Mouse (Mus musculus): ENCODE measurements around the gene Ovol1. TPM values are rescaled to one million over a fixed set of nuclear protein-coding genes. Genes with fewer than 3 reads are reported as not detected.

The Ovol1 gene
- polyA plus RNA-seq, 1 experiment from 2014 or later = 0.18 TPM

DNA sequence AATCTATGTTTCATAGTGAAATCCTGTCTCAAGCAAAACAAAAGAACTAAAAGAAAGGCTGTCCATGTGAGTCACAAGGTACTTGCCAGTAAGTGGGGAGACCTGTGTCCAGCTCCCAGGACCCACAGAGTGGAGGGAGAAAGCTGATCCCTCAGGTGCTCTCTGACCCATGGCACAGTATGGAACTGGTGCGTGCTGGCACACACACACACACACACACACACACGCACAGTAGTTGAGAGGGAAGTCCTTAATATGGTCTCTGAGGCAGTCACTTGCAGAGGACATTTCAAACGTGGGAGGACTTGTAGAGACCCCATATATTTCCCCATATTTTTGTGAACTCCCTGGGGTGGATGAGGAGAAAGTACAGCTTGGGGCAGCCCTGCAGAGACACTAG lies 1.4 kb upstream of the Ovol1 start:
- no peaks in the 10 kb centered on the region for H3K36me3 ChIP-seq (ENCODE audit: control insufficient read depth, insufficient read depth, low read length)
- 61% methylated on average over 3 of the region's 3 CpGs for WGBS
- H3K4me1 ChIP-seq (ENCODE audit: control insufficient read depth, insufficient read depth, low read length) = peaks cover 12% of the 10 kb centered on the region
- H3K9me3 ChIP-seq (ENCODE audit: control insufficient read depth, low read length) = no peaks in the 10 kb centered on the region
- H3K4me2 ChIP-seq = no peak overlapping the region
- no peak for ATAC-seq (ENCODE audit: low FRiP score)
- H3K9ac ChIP-seq (ENCODE audit: low read length) = no peak overlapping the region
- no peak overlapping the region for H3K4me3 ChIP-seq (ENCODE audit: low read depth, low read length)
- DNase-seq (ENCODE audit: low spot score, missing footprints) = peak; percentile 82
- H3K27me3 ChIP-seq (ENCODE audit: control insufficient read depth, insufficient read depth, low read length) = peaks cover 65% of the 10 kb centered on the region
- no peak overlapping the region for H3K27ac ChIP-seq (ENCODE audit: low read depth, low read length)

DNA sequence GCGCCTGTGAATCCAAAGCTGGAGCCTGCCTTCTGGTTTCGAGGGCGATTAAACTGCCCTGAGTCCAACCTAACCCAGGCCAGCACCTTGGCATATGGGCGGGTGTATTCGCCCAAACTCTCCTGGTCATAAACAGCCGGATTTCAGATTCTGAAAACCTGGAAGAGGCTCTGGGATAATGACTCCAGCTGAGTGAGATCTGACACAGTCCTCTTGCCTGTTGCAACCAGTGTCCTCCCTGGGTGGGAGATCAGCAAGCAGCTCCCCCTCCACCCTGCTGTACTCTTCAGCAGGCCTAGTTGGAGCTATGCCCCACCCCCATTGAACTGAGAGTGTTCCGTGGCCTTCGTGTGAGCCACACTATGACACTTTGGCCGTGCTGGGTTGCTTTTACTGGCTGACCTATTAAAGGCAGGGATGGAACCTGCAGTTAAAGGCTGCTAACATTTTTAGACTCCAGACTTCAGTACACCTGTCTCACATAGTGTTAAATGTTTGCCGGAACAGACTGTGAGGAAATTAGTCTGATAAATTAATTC lies 875 bp upstream of the Ovol1 start:
- Histone ChIP-seq H3K9ac (ENCODE audit: low read length) (no peak overlapping the region), H3K4me3 (ENCODE audit: low read depth, low read length) (no peak overlapping the region), H3K4me2 (no peak overlapping the region), H3K36me3 (ENCODE audit: control insufficient read depth, insufficient read depth, low read length) (no peaks in the 10 kb centered on the region), H3K9me3 (ENCODE audit: control insufficient read depth, low read length) (no peaks in the 10 kb centered on the region), H3K27ac (ENCODE audit: low read depth, low read length) (no peak overlapping the region), H3K4me1 (ENCODE audit: control insufficient read depth, insufficient read depth, low read length) (peaks cover 11% of the 10 kb centered on the region), H3K27me3 (ENCODE audit: control insufficient read depth, insufficient read depth, low read length) (peaks cover 60% of the 10 kb centered on the region)
- ATAC-seq (ENCODE audit: low FRiP score) (no peak), DNase-seq (ENCODE audit: low spot score, missing footprints) (peak; percentile 83)
- WGBS = 20% methylated on average over 10 of the region's 10 CpGs

- no peak for ATAC-seq (ENCODE audit: low FRiP score)
- H3K9ac ChIP-seq (ENCODE audit: low read length) = peak overlapping the region; percentile 27; the same call in 1 of the 2 replicates
- peaks cover 57% of the 10 kb centered on the region for H3K27me3 ChIP-seq (ENCODE audit: control insufficient read depth, insufficient read depth, low read length)
- peak; percentile 94 for DNase-seq (ENCODE audit: low spot score, missing footprints)
- WGBS = under 1% methylated on average over 69 of the region's 69 CpGs
- H3K27ac ChIP-seq (ENCODE audit: low read depth, low read length) = no peak overlapping the region
- H3K4me3 ChIP-seq (ENCODE audit: low read depth, low read length) = peak overlapping the region; percentile 23
- peaks cover 11% of the 10 kb centered on the region for H3K4me1 ChIP-seq (ENCODE audit: control insufficient read depth, insufficient read depth, low read length)
- peak overlapping the region; percentile 44 for H3K4me2 ChIP-seq
- H3K36me3 ChIP-seq (ENCODE audit: control insufficient read depth, insufficient read depth, low read length) = no peaks in the 10 kb centered on the region
- H3K9me3 ChIP-seq (ENCODE audit: control insufficient read depth, low read length) = no peaks in the 10 kb centered on the region
These were observed 602 bp downstream of the Ovol1 start for GRCm38 (mm10) chr19:5559631-5560456.

GRCm38 (mm10) chr19:5559229-5559628 lies 1.2 kb downstream of the Ovol1 start:
- Histone ChIP-seq H3K36me3 (ENCODE audit: control insufficient read depth, insufficient read depth, low read length) (no peaks in the 10 kb centered on the region), H3K9me3 (ENCODE audit: control insufficient read depth, low read length) (no peaks in the 10 kb centered on the region), H3K27me3 (ENCODE audit: control insufficient read depth, insufficient read depth, low read length) (peaks cover 57% of the 10 kb centered on the region), H3K4me1 (ENCODE audit: control insufficient read depth, insufficient read depth, low read length) (peaks cover 11% of the 10 kb centered on the region), H3K9ac (ENCODE audit: low read length) (no peak overlapping the region), H3K27ac (ENCODE audit: low read depth, low read length) (no peak overlapping the region), H3K4me2 (no peak overlapping the region), H3K4me3 (ENCODE audit: low read depth, low read length) (no peak overlapping the region)
- WGBS = 18% methylated on average over 8 of the region's 8 CpGs
- ATAC-seq (ENCODE audit: low FRiP score) (no peak), DNase-seq (ENCODE audit: low spot score, missing footprints) (no peak)

DNA sequence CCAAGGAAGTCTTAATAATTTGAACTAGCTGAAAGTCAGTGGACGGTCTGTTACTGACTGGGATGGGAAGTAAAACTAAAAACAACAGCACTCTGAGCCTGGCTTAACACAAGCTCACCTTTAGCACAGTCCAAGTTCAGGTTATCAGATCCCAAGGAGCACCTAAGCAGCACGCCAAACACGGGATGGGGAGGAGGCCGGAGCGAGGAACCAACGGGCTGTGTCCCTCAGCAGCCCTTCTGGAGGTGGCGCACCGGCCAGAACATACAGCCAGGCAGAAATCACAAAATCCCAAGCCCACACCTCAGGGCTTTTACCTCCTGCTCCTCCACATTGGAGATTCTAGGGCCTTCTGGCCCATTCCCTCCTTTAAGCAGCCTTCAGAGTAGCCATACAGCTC lies 1.7 kb downstream of the Ovol1 start:
- Histone ChIP-seq H3K4me3 (ENCODE audit: low read depth, low read length) (no peak overlapping the region), H3K4me2 (no peak overlapping the region), H3K36me3 (ENCODE audit: control insufficient read depth, insufficient read depth, low read length) (no peaks in the 10 kb centered on the region), H3K4me1 (ENCODE audit: control insufficient read depth, insufficient read depth, low read length) (peaks cover 11% of the 10 kb centered on the region), H3K27me3 (ENCODE audit: control insufficient read depth, insufficient read depth, low read length) (peaks cover 56% of the 10 kb centered on the region), H3K9ac (ENCODE audit: low read length) (no peak overlapping the region), H3K9me3 (ENCODE audit: control insufficient read depth, low read length) (no peaks in the 10 kb centered on the region), H3K27ac (ENCODE audit: low read depth, low read length) (no peak overlapping the region)
- ATAC-seq (ENCODE audit: low FRiP score) (no peak), DNase-seq (ENCODE audit: low spot score, missing footprints) (peak; percentile 83)
- 61% methylated on average over 8 of the region's 8 CpGs for WGBS

DNA sequence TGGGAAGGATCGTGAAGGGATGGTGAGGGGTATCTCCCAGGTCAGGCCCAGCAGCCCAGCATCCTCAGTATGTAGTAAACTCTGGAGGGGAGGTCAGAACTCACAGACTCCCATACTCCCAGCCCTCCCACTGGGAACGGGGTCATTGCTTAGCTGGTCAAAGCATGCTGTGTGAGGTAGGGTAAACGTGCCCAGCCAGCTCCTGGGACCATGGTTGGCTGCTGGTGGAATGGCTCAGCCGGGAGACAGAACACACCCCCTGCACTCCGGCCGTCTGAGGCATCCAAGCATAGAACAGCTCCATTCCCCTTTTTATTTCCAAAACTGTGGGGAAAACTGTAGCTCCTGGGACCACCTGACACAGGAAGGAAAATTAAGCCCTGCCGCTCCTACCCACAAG lies 2.3 kb downstream of the Ovol1 start:
- WGBS = 46% methylated on average over 7 of the region's 7 CpGs
- no peak for ATAC-seq (ENCODE audit: low FRiP score)
- Histone ChIP-seq H3K9me3 (ENCODE audit: control insufficient read depth, low read length) (no peaks in the 10 kb centered on the region), H3K27me3 (ENCODE audit: control insufficient read depth, insufficient read depth, low read length) (peaks cover 54% of the 10 kb centered on the region), H3K36me3 (ENCODE audit: control insufficient read depth, insufficient read depth, low read length) (no peaks in the 10 kb centered on the region), H3K4me1 (ENCODE audit: control insufficient read depth, insufficient read depth, low read length) (peaks cover 11% of the 10 kb centered on the region), H3K9ac (ENCODE audit: low read length) (no peak overlapping the region), H3K4me3 (ENCODE audit: low read depth, low read length) (no peak overlapping the region), H3K4me2 (no peak overlapping the region), H3K27ac (ENCODE audit: low read depth, low read length) (no peak overlapping the region)
- no peak for DNase-seq (ENCODE audit: low spot score, missing footprints)

- ATAC-seq (ENCODE audit: low FRiP score) = no peak
These were observed 6.2 kb downstream of the Ovol1 start for GRCm38 (mm10) chr19:5554212-5554611.

DNA sequence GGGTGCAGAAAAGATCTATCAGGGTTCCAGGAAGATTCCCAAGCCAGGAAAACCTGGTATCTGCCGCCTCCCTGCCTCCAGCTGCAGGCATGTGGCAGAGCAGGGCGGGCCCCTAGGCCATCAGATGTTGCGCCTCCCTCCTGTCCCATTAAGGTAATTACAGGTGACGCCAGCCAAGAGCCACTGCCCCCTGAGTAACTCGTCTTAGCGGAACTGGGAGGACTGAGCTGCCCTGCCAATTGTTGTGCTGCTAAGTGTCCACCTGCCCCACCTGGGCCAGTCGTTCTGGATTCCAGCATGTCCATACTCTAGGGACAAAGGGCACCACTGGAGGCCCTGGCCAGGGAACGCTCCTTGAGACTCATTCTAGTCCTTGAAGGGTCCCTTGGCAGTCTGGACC lies 6.6 kb downstream of the Ovol1 start:
- peaks cover 11% of the 10 kb centered on the region for H3K27me3 ChIP-seq (ENCODE audit: control insufficient read depth, insufficient read depth, low read length)
- H3K4me2 ChIP-seq = no peak overlapping the region
- no peak overlapping the region for H3K9ac ChIP-seq (ENCODE audit: low read length)
- H3K36me3 ChIP-seq (ENCODE audit: control insufficient read depth, insufficient read depth, low read length) = no peaks in the 10 kb centered on the region
- 59% methylated on average over 8 of the region's 8 CpGs for WGBS
- DNase-seq (ENCODE audit: low spot score, missing footprints) = no peak
- no peaks in the 10 kb centered on the region for H3K4me1 ChIP-seq (ENCODE audit: control insufficient read depth, insufficient read depth, low read length)
- ATAC-seq (ENCODE audit: low FRiP score) = no peak
- H3K4me3 ChIP-seq (ENCODE audit: low read depth, low read length) = no peak overlapping the region
- H3K9me3 ChIP-seq (ENCODE audit: control insufficient read depth, low read length) = no peaks in the 10 kb centered on the region
- no peak overlapping the region for H3K27ac ChIP-seq (ENCODE audit: low read depth, low read length)

More at GRCm38 (mm10) chr19:5554212-5554611, 6.2 kb downstream of the Ovol1 start:
- Histone ChIP-seq H3K9me3 (ENCODE audit: control insufficient read depth, low read length) (no peaks in the 10 kb centered on the region), H3K27ac (ENCODE audit: low read depth, low read length) (no peak overlapping the region), H3K27me3 (ENCODE audit: control insufficient read depth, insufficient read depth, low read length) (peaks cover 16% of the 10 kb centered on the region), H3K4me3 (ENCODE audit: low read depth, low read length) (no peak overlapping the region), H3K4me1 (ENCODE audit: control insufficient read depth, insufficient read depth, low read length) (no peaks in the 10 kb centered on the region), H3K9ac (ENCODE audit: low read length) (no peak overlapping the region), H3K36me3 (ENCODE audit: control insufficient read depth, insufficient read depth, low read length) (no peaks in the 10 kb centered on the region), H3K4me2 (no peak overlapping the region)
- no peak for DNase-seq (ENCODE audit: low spot score, missing footprints)
- WGBS = 74% methylated on average over 14 of the region's 14 CpGs

DNA sequence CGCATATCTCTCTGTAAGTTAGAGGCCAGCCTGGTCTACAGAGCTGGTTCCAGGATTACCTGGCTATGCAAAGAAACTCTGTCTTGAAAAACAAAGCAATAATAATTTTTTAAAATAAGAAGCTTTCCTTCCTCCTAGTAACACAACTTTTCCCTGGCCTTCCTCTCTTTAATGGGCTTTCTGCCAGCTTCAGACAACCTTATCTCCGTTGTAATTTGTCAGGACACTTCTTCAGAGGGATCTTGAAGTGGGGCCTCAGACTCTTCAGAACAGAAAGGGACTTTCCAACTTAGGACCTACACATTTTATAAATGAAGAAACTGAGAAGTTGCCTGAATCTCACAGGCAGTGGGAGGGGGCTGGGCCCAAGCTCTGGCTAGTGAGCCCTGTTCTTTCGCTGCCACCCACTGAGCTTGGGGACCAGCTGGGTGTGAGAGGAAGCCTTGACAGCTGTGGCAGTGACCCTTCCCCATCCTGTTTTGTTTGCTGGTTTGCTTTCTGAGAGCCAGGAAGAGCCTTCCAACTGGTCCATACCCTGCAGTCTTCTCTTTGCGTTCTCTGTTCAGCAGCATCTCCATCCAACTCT lies 12.9 kb downstream of the Ovol1 start:
- Histone ChIP-seq H3K27me3 (ENCODE audit: control insufficient read depth, insufficient read depth, low read length) (no peaks in the 10 kb centered on the region), H3K4me1 (ENCODE audit: control insufficient read depth, insufficient read depth, low read length) (no peaks in the 10 kb centered on the region), H3K9ac (ENCODE audit: low read length) (no peak overlapping the region), H3K9me3 (ENCODE audit: control insufficient read depth, low read length) (no peaks in the 10 kb centered on the region), H3K36me3 (ENCODE audit: control insufficient read depth, insufficient read depth, low read length) (no peaks in the 10 kb centered on the region), H3K4me3 (ENCODE audit: low read depth, low read length) (no peak overlapping the region), H3K4me2 (no peak overlapping the region), H3K27ac (ENCODE audit: low read depth, low read length) (no peak overlapping the region)
- 89% methylated on average over 4 of the region's 4 CpGs for WGBS
- ATAC-seq (ENCODE audit: low FRiP score) = no peak
- no peak for DNase-seq (ENCODE audit: low spot score, missing footprints)
